In the genomic region with DNA sequence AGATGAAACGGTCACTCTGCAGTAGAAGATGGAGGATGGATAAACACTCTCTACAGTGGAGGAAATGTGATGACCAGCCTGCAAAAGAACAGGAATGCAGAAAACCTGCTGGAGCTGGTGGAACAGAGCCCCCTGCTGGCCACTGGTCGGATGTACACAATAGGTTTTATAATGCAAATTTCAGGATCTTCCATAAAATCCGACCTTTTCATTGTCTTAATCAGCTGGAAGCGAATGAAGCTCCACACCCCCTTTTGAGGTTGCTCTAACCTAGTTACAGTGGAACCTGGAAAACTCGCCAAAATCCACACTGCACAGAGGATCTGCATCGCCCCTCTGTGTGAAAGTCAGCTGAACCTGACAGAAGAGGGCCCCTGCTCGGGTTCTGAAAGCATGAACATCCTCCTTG, we compare ENCODE assay signal across 8 mouse cellular contexts.
DNase-seq lines count a peak whose midpoint lies in the region; ATAC-seq and TF ChIP-seq lines count a peak whose summit lies in the region.

No protein-coding gene starts in this region.

- H3K36me3 ChIP-seq in kidney, embryonic 15.5 days = no peaks in the 10 kb centered on the region
- no peaks in the 10 kb centered on the region for H3K36me3 ChIP-seq in lung, embryonic 14.5 days (ENCODE audit: insufficient read depth)

- H3K4me3 ChIP-seq in kidney, embryonic 15.5 days (replicated peaks) = no peak overlapping the region
- no peak overlapping the region for H3K4me3 ChIP-seq in lung, embryonic 14.5 days (ENCODE audit: low read depth, low read length)

- H3K9ac ChIP-seq in kidney, embryonic 15.5 days = no peak overlapping the region
- H3K9ac ChIP-seq in lung, embryonic 14.5 days = no peak overlapping the region

- H3K27ac ChIP-seq in kidney, embryonic 15.5 days = no peak overlapping the region
- H3K27ac ChIP-seq in lung, embryonic 14.5 days (ENCODE audit: low read depth) = no peak overlapping the region

- no peaks in the 10 kb centered on the region for H3K27me3 ChIP-seq in kidney, embryonic 15.5 days
- H3K27me3 ChIP-seq in lung, embryonic 14.5 days (ENCODE audit: insufficient read depth, low read length) = no peaks in the 10 kb centered on the region

- peak; percentile 93 for TF ChIP-seq CTCF in lung, embryonic 14.5 days (IDR thresholded peaks at IDR 0.05; ENCODE audit: low read depth)

- ATAC-seq in common myeloid progenitor, adult 5-6 weeks (replicated peaks; ENCODE audit: low read depth, poor library complexity, severe bottlenecking) = peak; percentile 72
- ATAC-seq in kidney, embryonic 15.5 days (replicated peaks; ENCODE audit: low FRiP score) = 0 out of 2 replicates have a peak, but pooled peaks have one; percentile 61
- ATAC-seq in lung, embryonic 14.5 days (ENCODE audit: insufficient read depth) = no peak; the same call in 1 of the 2 replicates

- peak; percentile 70 for DNase-seq in CD4-positive, CD25-positive, alpha-beta regulatory T cell, adult 2 months (ENCODE audit: low read depth, low spot score)
- peak; percentile 34 for DNase-seq in WW6 (ENCODE audit: low read depth, low spot score)
- peak; percentile 78 for DNase-seq in gastrocnemius, postnatal 10 days
- DNase-seq in lung, embryonic 14.5 days = peak; percentile 88
- DNase-seq in ovary, postnatal 14 days (ENCODE audit: low spot score) = peak; percentile 46
- peak; percentile 28 for DNase-seq in yolk sac, embryonic 10.5 days (ENCODE audit: low spot score)

- 0 out of 2 replicates have a peak overlapping the region, but pooled peaks have one; percentile 35 for H3K4me2 ChIP-seq in kidney, embryonic 15.5 days
- no peak overlapping the region for H3K4me2 ChIP-seq in lung, embryonic 14.5 days

- no peaks in the 10 kb centered on the region for H3K9me3 ChIP-seq in kidney, embryonic 15.5 days (replicated peaks)
- H3K9me3 ChIP-seq in lung, embryonic 14.5 days (ENCODE audit: low read depth, low read length) = no peaks in the 10 kb centered on the region

- H3K4me1 ChIP-seq in kidney, embryonic 15.5 days = peaks cover 3% of the 10 kb centered on the region; the same call in 1 of the 2 replicates
- no peaks in the 10 kb centered on the region for H3K4me1 ChIP-seq in lung, embryonic 14.5 days (ENCODE audit: insufficient read depth)

- WGBS in kidney, embryonic 15.5 days = 20% methylated on average over 7 of the region's 7 CpGs
- 21% methylated on average over 7 of the region's 7 CpGs for WGBS in lung, embryonic 14.5 days

Comparison
In these comparisons a context has a peak if more than half of its experiments do, and no peak if none do; other contexts are left out.
1. DNase-seq: peak in every context shown above with its lines; median percentile 88 in lung, embryonic 14.5 days; 78 in gastrocnemius, postnatal 10 days; 70 in CD4-positive, CD25-positive, alpha-beta regulatory T cell, adult 2 months; 46 in ovary, postnatal 14 days; 34 in WW6; 28 in yolk sac, embryonic 10.5 days.